9 mouse cellular contexts compared by ENCODE assay signal in genomic region chr7:99065391-99065831, GRCm38 (mm10).
A peak's percentile ranks its signal among the peaks of the same experiment; 100 is the strongest.
DNase-seq lines count a peak whose midpoint lies in the region; ATAC-seq and TF ChIP-seq lines count a peak whose summit lies in the region.
"Had no signal": no experiment of that assay in that cellular context is flagged by ENCODE, and none has a peak within 500 bp of the region (broad histone marks: within the 10 kb centered on the region; RNA-seq: fewer than 3 reads in every experiment).

No protein-coding gene starts in this region.

- TF ChIP-seq CTCF in heart, postnatal 0 days (IDR thresholded peaks at IDR 0.05; ENCODE audit: low read depth), result no peak

- 36% methylated on average over 11 of the region's 11 CpGs for WGBS in heart, postnatal 0 days
- WGBS in hindbrain, embryonic 14.5 days, result 9% methylated on average over 11 of the region's 11 CpGs

- H3K4me2 ChIP-seq in heart, postnatal 0 days (ENCODE audit: low read depth, low read length), result no peak overlapping the region
- no peak overlapping the region for H3K4me2 ChIP-seq in hindbrain, embryonic 14.5 days (replicated peaks)
- H3K4me2 ChIP-seq: hindbrain, embryonic 15.5 days had no signal

- H3K27me3 ChIP-seq in heart, postnatal 0 days (ENCODE audit: control insufficient read depth, insufficient read depth, low read length), result no peaks in the 10 kb centered on the region
- no peaks in the 10 kb centered on the region for H3K27me3 ChIP-seq in hindbrain, embryonic 14.5 days (ENCODE audit: control insufficient read depth, insufficient read depth, low read length)
- H3K27me3 ChIP-seq: hindbrain, embryonic 15.5 days had no signal

- no peak for ATAC-seq in heart, postnatal 0 days (ENCODE audit: insufficient read depth, low read depth)
- ATAC-seq in hindbrain, embryonic 14.5 days (ENCODE audit: low FRiP score), result no peak
- no peak for ATAC-seq in CD4-positive, CD25-positive, alpha-beta regulatory T cell, adult 4 months

- H3K4me3 ChIP-seq in heart, postnatal 0 days (ENCODE audit: low read depth, low read length), result no peak overlapping the region
- no peak overlapping the region for H3K4me3 ChIP-seq in hindbrain, embryonic 14.5 days (replicated peaks; ENCODE audit: low read length)
- H3K4me3 ChIP-seq: hindbrain, embryonic 15.5 days had no signal

- TF ChIP-seq EP300 in heart, postnatal 0 days (IDR thresholded peaks at IDR 0.05; ENCODE audit: low read depth), result no peak

- no peaks in the 10 kb centered on the region for H3K9me3 ChIP-seq in heart, postnatal 0 days (replicated peaks; ENCODE audit: control insufficient read depth, low read length)
- no peaks in the 10 kb centered on the region for H3K9me3 ChIP-seq in hindbrain, embryonic 14.5 days (ENCODE audit: control insufficient read depth, low read length)
- H3K9me3 ChIP-seq: hindbrain, embryonic 15.5 days had no signal

- no peak for DNase-seq in heart, postnatal 0 days (ENCODE audit: low spot score)
- no peak for DNase-seq in heart, adult 8-10 months (ENCODE audit: low spot score)
- peak; percentile 75 for DNase-seq in embryo, embryonic 11 days
- DNase-seq in hindbrain, embryonic 14.5 days (ENCODE audit: low spot score), result no peak
- peak; percentile 81 for DNase-seq in mesoderm, embryonic 11.5 days (ENCODE audit: low read depth, low spot score)
- no peak for DNase-seq in adrenal gland, postnatal 10 days
- DNase-seq in right cerebral cortex, postnatal 25 days, result no peak

- H3K36me3 ChIP-seq in heart, postnatal 0 days (replicated peaks; ENCODE audit: control insufficient read depth, insufficient read depth, low read length), result peaks cover 8% of the 10 kb centered on the region; the same call in 1 of the 2 replicates
- H3K36me3 ChIP-seq in hindbrain, embryonic 14.5 days (replicated peaks; ENCODE audit: control insufficient read depth, insufficient read depth), result no peaks in the 10 kb centered on the region
- H3K36me3 ChIP-seq: hindbrain, embryonic 15.5 days had no signal

- H3K9ac ChIP-seq in heart, postnatal 0 days (replicated peaks; ENCODE audit: low read depth, low read length), result no peak overlapping the region
- peak overlapping the region; percentile 30; the same call in 1 of the 2 replicates for H3K9ac ChIP-seq in hindbrain, embryonic 14.5 days
- H3K9ac ChIP-seq: hindbrain, embryonic 15.5 days had no signal

- 0 out of 2 replicates have a peak overlapping the region, but pooled peaks have one; percentile 28 for H3K27ac ChIP-seq in heart, postnatal 0 days (ENCODE audit: low read depth)
- H3K27ac ChIP-seq in hindbrain, embryonic 14.5 days, result no peak overlapping the region
- H3K27ac ChIP-seq: hindbrain, embryonic 15.5 days had no signal

- H3K4me1 ChIP-seq in heart, postnatal 0 days (ENCODE audit: control insufficient read depth, insufficient read depth), result peaks cover 7% of the 10 kb centered on the region; the same call in 1 of the 2 replicates
- 0 out of 2 replicates have a peak, but pooled peaks cover 7% of the 10 kb centered on the region for H3K4me1 ChIP-seq in hindbrain, embryonic 14.5 days (replicated peaks; ENCODE audit: control insufficient read depth, insufficient read depth, low read length)

Comparison
In these comparisons a context has a peak if more than half of its experiments do, and no peak if none do; other contexts are left out.
1. DNase-seq: peak in embryo, embryonic 11 days (single experiment) and mesoderm, embryonic 11.5 days (single experiment); none in heart, postnatal 0 days (single experiment), heart, adult 8-10 months (single experiment), hindbrain, embryonic 14.5 days (single experiment), adrenal gland, postnatal 10 days (single experiment) and right cerebral cortex, postnatal 25 days (single experiment).